Mouse (Mus musculus) testis, adult 2 months (tissue): ENCODE results near the gene Tspan8.

Experiments used
- CTCF ChIP-seq: fragments of 200-500 bp; IDR thresholded peaks from 2 replicates; pipeline ENCODE4 v1.5.1; 2012; ENCODE audit warnings: low read depth, mild to moderate bottlenecking, inconsistent platforms, low read length, moderate library complexity; ENCODE audit not compliant: control insufficient read depth, insufficient read depth, insufficient replicate concordance
- POLR2A ChIP-seq: fragments of 200-500 bp; IDR thresholded peaks from 2 replicates; pipeline ENCODE4 v1.6.1; 2012; ENCODE audit warnings: low read depth, mild to moderate bottlenecking, inconsistent platforms, low read length, moderate library complexity; ENCODE audit not compliant: control insufficient read depth

GRCm38 (mm10) chr10:115777366-115777765, 39.3 kb upstream of the Tspan8 start:
- TF ChIP-seq POLR2A (no peak), CTCF (no peak)
